Mouse (Mus musculus) forebrain, embryonic 16.5 days (tissue): ENCODE results near the gene 4932415D10Rik. TPM values are rescaled to one million over a fixed set of nuclear protein-coding genes. Genes with fewer than 3 reads are reported as not detected.

Experiments
- ATAC-seq: fragments of 200-750 bp; cut with Nextera tagmentation; 2 replicates; pipeline ENCODE4 v1.8.0; 2017; ENCODE audit warnings: mild to moderate bottlenecking, moderate library complexity
- H3K27ac ChIP-seq: fragments of 300-500 bp; sonication (generic); 2 replicates; pipeline ENCODE4 v1.5.1; 2014; ENCODE audit warnings: low read length, control low read depth
- H3K27me3 ChIP-seq: fragments of 300-500 bp; sonication (generic); replicated peaks from 2 replicates; pipeline ENCODE4 v1.6.1; 2014; ENCODE audit warnings: low read length; ENCODE audit not compliant: control insufficient read depth, insufficient read depth
- H3K36me3 ChIP-seq: fragments of 300-500 bp; sonication (generic); 2 replicates; pipeline ENCODE4 v1.6.1; 2014; ENCODE audit not compliant: control insufficient read depth, insufficient read depth
- H3K4me1 ChIP-seq: fragments of 300-500 bp; sonication (generic); replicated peaks from 2 replicates; pipeline ENCODE4 v1.6.1; 2014; ENCODE audit warnings: low read length; ENCODE audit not compliant: control insufficient read depth, insufficient read depth
- H3K4me2 ChIP-seq: fragments of 300-500 bp; sonication (generic); 2 replicates; pipeline ENCODE4 v1.6.1; 2014; ENCODE audit warnings: mild to moderate bottlenecking, low read length, control low read depth
- H3K4me3 ChIP-seq: fragments of 300-500 bp; sonication (generic); replicated peaks from 2 replicates; pipeline ENCODE4 v1.5.1; 2014; ENCODE audit warnings: mild to moderate bottlenecking, low read length, control low read depth
- H3K9ac ChIP-seq: fragments of 300-500 bp; sonication (generic); replicated peaks from 2 replicates; pipeline ENCODE4 v1.6.1; 2014; ENCODE audit warnings: low read depth, low read length, control low read depth
- H3K9me3 ChIP-seq: fragments of 300-500 bp; sonication (generic); 2 replicates; pipeline ENCODE4 v1.6.1; 2016; ENCODE audit warnings: low read length; ENCODE audit not compliant: control insufficient read depth
- WGBS: fragments of 180-500 bp; shearing (Covaris S2); extraction: QIAGEN DNeasy Blood & Tissue Kit; methylation state at CpG from one replicate; pipeline ENCODE4 v1.1.7; 2014; 5-methylcytosine and 5-hydroxymethylcytosine counted together
- polyA plus RNA-seq: library from polyadenylated mRNA; unstranded; fragments of >200 nt; fragmentation: Nextera tagmentation; extraction: Ambion mirVana; gene quantifications from 2 replicates; pipeline ENCODE4 v1.2.1, GENCODE M21; 2015

The 4932415D10Rik gene
- polyA plus RNA-seq: not detected in 2 replicates

- no peaks in the 10 kb centered on the region for H3K9me3 ChIP-seq
- no peak within 1 kb of the TSS for H3K4me3 ChIP-seq
- WGBS: 94% methylated on average over 1 of the region's 1 CpGs
- H3K27me3 ChIP-seq: no peaks in the 10 kb centered on the region
- H3K36me3 ChIP-seq: no peaks in the 10 kb centered on the region
- H3K4me1 ChIP-seq: no peaks in the 10 kb centered on the region
- no peak within 1 kb of the TSS for H3K27ac ChIP-seq
- no peak within 1 kb of the TSS for H3K4me2 ChIP-seq
- H3K9ac ChIP-seq: no peak within 1 kb of the TSS
- no peak for ATAC-seq
Observed at GRCm38 (mm10) chr10:82316482-82316881, at the start of gene 4932415D10Rik. TSS of gene 4932415D10Rik (minus strand) at chr10:82316582.

- peaks cover 50% of the 10 kb centered on the region for H3K9me3 ChIP-seq
- no peak for ATAC-seq
- WGBS: 90% methylated on average over 9 of the region's 9 CpGs
Observed at GRCm38 (mm10) chr10:82361911-82362310, 45.5 kb upstream of the 4932415D10Rik start.

GRCm38 (mm10) chr10:82355401-82355800 is 39.0 kb upstream of the 4932415D10Rik start:
- H3K4me2 ChIP-seq: no peak overlapping the region
- H3K9ac ChIP-seq: no peak overlapping the region
- no peak overlapping the region for H3K4me3 ChIP-seq
- H3K9me3 ChIP-seq: peaks cover 28% of the 10 kb centered on the region
- H3K27ac ChIP-seq: no peak overlapping the region
- no peaks in the 10 kb centered on the region for H3K4me1 ChIP-seq
- no peaks in the 10 kb centered on the region for H3K36me3 ChIP-seq
- WGBS: 98% methylated on average over 4 of the region's 4 CpGs
- ATAC-seq: no peak
- no peaks in the 10 kb centered on the region for H3K27me3 ChIP-seq

More at GRCm38 (mm10) chr10:82361911-82362310, 45.5 kb upstream of the 4932415D10Rik start:
- no peak overlapping the region for H3K27ac ChIP-seq
- no peak overlapping the region for H3K9ac ChIP-seq
- H3K4me3 ChIP-seq: no peak overlapping the region
- no peaks in the 10 kb centered on the region for H3K27me3 ChIP-seq
- no peaks in the 10 kb centered on the region for H3K4me1 ChIP-seq
- H3K36me3 ChIP-seq: peaks cover 16% of the 10 kb centered on the region
- H3K4me2 ChIP-seq: no peak overlapping the region

GRCm38 (mm10) chr10:82354083-82355010 is 38.0 kb upstream of the 4932415D10Rik start, which contains the start of gene Gm4924:
TSS of gene Gm4924 (plus strand) at chr10:82354255.
- ATAC-seq: peak; percentile 100
- H3K36me3 ChIP-seq: no peaks in the 10 kb centered on the region
- peak within 1 kb of the TSS; percentile 57 for H3K4me2 ChIP-seq
- H3K27me3 ChIP-seq: no peaks in the 10 kb centered on the region
- H3K27ac ChIP-seq: peak within 1 kb of the TSS; percentile 95
- peaks cover 24% of the 10 kb centered on the region for H3K9me3 ChIP-seq
- H3K9ac ChIP-seq: peak within 1 kb of the TSS; percentile 70
- H3K4me3 ChIP-seq: peak within 1 kb of the TSS; percentile 52
- WGBS: 4% methylated on average over 34 of the region's 34 CpGs
- no peaks in the 10 kb centered on the region for H3K4me1 ChIP-seq

GRCm38 (mm10) chr10:82329826-82330225 is 13.4 kb upstream of the 4932415D10Rik start:
- H3K27ac ChIP-seq: no peak overlapping the region
- no peaks in the 10 kb centered on the region for H3K36me3 ChIP-seq
- no peak for ATAC-seq
- H3K4me1 ChIP-seq: no peaks in the 10 kb centered on the region
- H3K9ac ChIP-seq: no peak overlapping the region
- no peaks in the 10 kb centered on the region for H3K27me3 ChIP-seq
- no peak overlapping the region for H3K4me2 ChIP-seq
- 83% methylated on average over 5 of the region's 5 CpGs for WGBS
- H3K4me3 ChIP-seq: no peak overlapping the region
- no peaks in the 10 kb centered on the region for H3K9me3 ChIP-seq

GRCm38 (mm10) chr10:82320134-82320533 is 3.8 kb upstream of the 4932415D10Rik start:
- Histone ChIP-seq H3K4me2 (no peak overlapping the region), H3K36me3 (no peaks in the 10 kb centered on the region), H3K27me3 (no peaks in the 10 kb centered on the region), H3K9ac (no peak overlapping the region), H3K27ac (no peak overlapping the region), H3K4me1 (no peaks in the 10 kb centered on the region), H3K4me3 (no peak overlapping the region), H3K9me3 (no peaks in the 10 kb centered on the region)
- no peak for ATAC-seq
- WGBS: 73% methylated on average over 3 of the region's 3 CpGs

- Histone ChIP-seq H3K9me3 (peaks cover 5% of the 10 kb centered on the region; the same call in 1 of the 2 replicates), H3K27me3 (no peaks in the 10 kb centered on the region), H3K9ac (no peak overlapping the region), H3K4me2 (no peak overlapping the region), H3K4me1 (no peaks in the 10 kb centered on the region), H3K27ac (no peak overlapping the region), H3K36me3 (no peaks in the 10 kb centered on the region), H3K4me3 (no peak overlapping the region)
- 59% methylated on average over 2 of the region's 2 CpGs for WGBS
- ATAC-seq: no peak
Observed at GRCm38 (mm10) chr10:82296440-82296839, 19.9 kb downstream of the 4932415D10Rik start.

GRCm38 (mm10) chr10:82257331-82257730 is 59.1 kb downstream of the 4932415D10Rik start:
- Histone ChIP-seq H3K4me3 (no peak overlapping the region), H3K9ac (no peak overlapping the region), H3K27ac (no peak overlapping the region), H3K4me2 (no peak overlapping the region), H3K9me3 (no peaks in the 10 kb centered on the region; the same call in 1 of the 2 replicates), H3K27me3 (no peaks in the 10 kb centered on the region), H3K4me1 (no peaks in the 10 kb centered on the region), H3K36me3 (no peaks in the 10 kb centered on the region)
- 86% methylated on average over 2 of the region's 2 CpGs for WGBS
- ATAC-seq: no peak

GRCm38 (mm10) chr10:82245021-82245420 is 71.4 kb downstream of the 4932415D10Rik start:
- Histone ChIP-seq H3K9ac (no peak overlapping the region), H3K4me2 (no peak overlapping the region), H3K4me3 (no peak overlapping the region), H3K9me3 (no peaks in the 10 kb centered on the region), H3K27me3 (no peaks in the 10 kb centered on the region), H3K4me1 (peaks cover 7% of the 10 kb centered on the region), H3K36me3 (no peaks in the 10 kb centered on the region), H3K27ac (no peak overlapping the region)
- no peak for ATAC-seq
